Mouse (Mus musculus) adrenal gland (tissue): ENCODE results near the gene Egln2.

Experiments
- intact Hi-C: fragments of 180-260 bp; cut with DNase I; formaldehyde crosslinking; loops from one replicate; pipeline ENCODE4 v1.15.1; 2025

Gene Egln2

DNA sequence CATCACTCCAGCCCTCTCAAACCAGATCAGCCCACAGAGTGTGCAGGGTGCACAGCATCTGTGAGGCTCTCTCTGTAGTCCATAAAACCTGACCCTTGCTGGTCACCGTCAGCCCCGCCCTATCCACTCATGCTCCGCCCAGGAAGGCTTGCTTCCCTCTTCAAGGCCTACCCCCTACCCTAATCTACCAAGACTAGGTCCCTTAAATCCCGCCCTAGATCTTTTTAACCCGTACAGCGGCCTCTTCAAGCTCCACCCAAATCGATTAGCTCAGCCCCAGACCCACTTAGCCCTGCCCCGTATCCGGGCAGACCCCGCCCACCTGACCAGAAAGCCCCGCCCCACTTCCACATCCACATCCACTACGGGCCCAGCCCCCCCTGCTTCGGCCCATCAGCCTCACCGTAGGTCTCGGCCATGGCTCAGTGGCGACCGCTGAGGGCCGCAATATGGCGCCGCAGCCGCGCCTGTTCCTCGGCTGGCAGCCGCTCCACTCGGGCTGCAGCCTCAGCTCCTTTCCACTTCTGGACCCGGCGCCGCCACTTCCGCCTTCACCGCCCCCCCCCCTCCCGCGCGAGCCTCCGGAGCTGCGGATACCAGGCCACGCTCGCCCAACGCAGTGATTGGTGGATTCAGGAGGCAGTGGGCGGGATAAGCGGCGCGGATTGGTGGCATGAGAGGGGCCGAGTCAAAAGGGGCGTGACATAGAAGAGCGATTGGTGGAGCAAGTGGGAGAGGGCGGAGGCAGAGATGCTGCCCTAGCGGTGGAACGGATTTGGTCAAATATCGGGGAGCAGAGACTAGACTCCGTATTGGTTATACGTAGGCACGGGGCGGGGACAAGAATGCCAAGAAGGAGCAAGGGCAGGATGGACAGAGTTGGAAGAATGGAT lies 12.0 kb upstream of the Egln2 start, which contains the start of gene Rab4b:
Gene Rab4b, minus strand, starts transcription at position 573 of the 893 bp plus-strand sequence.
- intact Hi-C loops = loop anchor here (2.0 kb wide), 1 partner anchor 16 kb away; the partner anchor contains the start of gene BC024978

DNA sequence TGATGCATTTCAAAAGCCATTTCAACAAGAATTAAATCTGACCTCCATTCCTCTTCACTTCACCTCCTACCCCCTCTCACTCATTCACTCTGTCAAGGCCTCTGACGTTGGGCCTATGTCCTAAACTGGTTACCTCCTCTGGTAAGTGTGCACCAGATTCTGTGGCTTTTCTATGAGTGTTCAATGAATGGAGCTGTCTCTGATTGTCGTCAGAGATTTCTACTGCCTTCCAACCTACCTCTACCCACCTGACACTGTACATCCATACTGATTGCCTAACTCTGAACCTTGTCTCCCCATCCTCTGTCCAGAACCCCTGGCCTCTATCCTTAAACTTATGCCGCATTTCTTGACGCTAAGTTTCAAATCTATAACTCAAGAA lies 11.3 kb upstream of the Egln2 start:
- intact Hi-C loops = loop anchor here (2.0 kb wide), 1 partner anchor 17 kb away; the partner anchor contains the start of gene BC024978

DNA sequence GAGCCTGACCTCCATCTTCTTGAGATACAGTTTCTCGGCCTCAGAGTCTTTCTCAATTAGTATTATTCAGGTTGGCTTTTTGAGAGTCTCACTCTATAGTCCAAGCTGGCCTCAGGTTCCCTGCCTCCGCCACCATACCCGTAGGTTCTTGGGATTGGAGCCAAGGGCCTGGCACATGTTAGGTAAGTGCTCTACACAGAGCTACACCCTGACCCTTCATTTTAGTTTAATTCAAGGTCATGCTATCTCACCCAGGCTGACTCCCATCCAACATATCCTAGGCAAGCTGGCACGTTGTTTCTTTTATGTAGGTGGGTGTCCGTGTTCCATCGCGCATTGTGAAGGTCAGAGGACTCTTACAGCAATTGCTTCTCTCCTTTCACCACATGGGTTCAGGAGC lies 8.3 kb upstream of the Egln2 start:
- intact Hi-C loops = no loop called here

- intact Hi-C loops = no loop called here
Observed at GRCm38 (mm10) chr7:27174496-27174895, 7.9 kb upstream of the Egln2 start.

- intact Hi-C loops = no loop called here
Observed at GRCm38 (mm10) chr7:27170981-27171380, 4.4 kb upstream of the Egln2 start.

DNA sequence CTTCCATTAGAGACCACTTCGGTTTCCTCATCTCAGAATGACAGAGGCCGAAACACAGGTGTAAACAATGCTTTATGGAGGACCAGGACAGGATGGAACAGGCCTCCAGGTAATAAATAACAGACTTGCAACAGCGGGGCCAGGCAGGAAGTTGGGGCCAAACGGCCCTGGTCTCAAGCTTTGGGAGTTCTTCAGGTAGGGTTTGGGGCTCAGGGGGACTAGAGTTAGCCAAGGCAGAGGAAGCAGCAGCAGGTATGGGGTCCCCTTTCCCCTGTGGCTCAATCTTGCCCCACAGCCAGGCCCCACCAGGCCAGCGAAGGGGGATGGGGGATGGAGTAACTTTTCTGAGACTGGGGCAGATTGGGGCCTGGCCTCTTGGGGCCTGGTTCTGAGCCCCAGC lies 1.8 kb upstream of the Egln2 start:
- intact Hi-C loops = loop anchor here (5.0 kb wide), 1 partner anchor 59 kb away; the partner anchor contains the start of gene Itpkc

GRCm38 (mm10) chr7:27167475-27168094 lies 983 bp upstream of the Egln2 start:
- intact Hi-C loops = loop anchor here (5.0 kb wide), 1 partner anchor 60 kb away; the partner anchor contains the start of gene Itpkc

DNA sequence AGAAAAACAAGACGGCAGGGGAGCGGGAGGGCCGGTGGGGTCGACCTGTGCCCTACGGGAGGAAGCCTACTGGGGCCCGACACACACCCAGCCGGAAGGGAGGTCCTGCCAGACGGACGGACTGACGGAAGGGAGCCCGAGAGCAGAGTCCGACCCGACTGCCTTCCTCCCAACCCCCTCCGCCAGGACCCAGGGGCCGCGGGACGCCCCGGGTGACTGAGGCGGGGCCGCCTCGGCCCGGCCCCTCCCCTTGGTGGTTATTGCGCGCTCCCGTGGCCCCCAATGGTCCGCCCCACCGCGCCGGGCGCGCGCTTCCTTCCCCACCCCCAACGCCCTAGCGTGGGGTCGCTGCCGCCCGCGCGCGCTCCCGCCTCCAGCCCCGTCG lies 381 bp downstream of the Egln2 start:
- intact Hi-C loops = loop anchor here (5.0 kb wide), 1 partner anchor 61 kb away; the partner anchor contains the start of gene Itpkc

- intact Hi-C loops = loop anchor here (5.0 kb wide), 1 partner anchor 62 kb away; the partner anchor contains the start of gene Itpkc
Observed at GRCm38 (mm10) chr7:27165696-27166095, 906 bp downstream of the Egln2 start.

DNA sequence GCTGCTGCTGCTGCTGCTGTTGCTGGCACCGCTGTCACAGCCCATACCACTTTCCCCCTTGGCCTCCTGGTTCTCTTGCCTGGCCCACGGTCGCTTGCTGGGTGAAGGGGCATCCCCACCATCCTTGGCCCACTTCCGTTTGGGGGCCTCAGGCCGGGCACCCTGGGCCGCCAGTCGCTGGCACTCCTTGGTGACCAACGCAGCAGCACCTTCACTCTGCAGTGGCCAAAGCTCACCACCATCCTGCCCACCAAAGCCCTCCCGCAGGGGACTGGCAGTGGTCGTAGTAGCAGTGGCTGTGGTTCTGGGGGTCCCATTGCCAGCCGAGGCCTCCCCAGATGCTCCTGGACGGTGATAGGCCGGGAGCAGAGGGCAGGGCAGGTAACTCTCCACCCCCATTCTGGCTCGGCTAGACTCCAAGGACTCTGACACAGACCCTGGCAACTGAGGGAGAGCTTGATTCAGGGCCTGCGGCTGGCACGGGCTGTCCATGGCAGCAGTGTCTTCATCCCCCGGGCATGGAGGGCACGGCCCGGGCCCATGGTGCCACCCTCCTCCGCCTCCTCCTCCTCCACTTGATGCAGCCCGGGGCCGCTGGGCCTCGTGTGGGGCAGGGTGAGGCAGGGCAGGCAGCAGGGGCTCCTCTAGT lies 1.5 kb downstream of the Egln2 start:
- intact Hi-C loops = loop anchor here (5.0 kb wide), 1 partner anchor 62 kb away; the partner anchor contains the start of gene Itpkc

- intact Hi-C loops = no loop called here
Observed at GRCm38 (mm10) chr7:27164112-27164947, 2.3 kb downstream of the Egln2 start.

DNA sequence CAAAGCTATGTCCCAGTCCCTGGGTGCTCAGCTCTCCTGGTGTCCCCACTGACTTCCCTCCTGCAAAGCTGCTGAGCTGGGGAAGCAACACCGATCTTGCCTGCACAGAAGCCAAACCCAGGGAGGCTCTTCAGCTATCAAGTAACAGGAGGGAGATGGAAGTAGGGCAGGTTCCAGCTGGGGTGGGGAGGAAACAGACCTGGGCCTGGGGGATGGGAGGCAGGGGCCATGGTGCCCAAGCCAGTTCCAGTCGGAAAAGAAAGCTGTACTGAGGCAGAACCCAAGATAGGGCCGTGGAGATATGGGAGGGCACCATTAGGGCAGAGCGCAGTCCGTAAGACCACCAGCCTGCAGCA lies 3.2 kb downstream of the Egln2 start:
- intact Hi-C loops = no loop called here

- intact Hi-C loops = no loop called here
Observed at GRCm38 (mm10) chr7:27162780-27163449, 3.7 kb downstream of the Egln2 start.

DNA sequence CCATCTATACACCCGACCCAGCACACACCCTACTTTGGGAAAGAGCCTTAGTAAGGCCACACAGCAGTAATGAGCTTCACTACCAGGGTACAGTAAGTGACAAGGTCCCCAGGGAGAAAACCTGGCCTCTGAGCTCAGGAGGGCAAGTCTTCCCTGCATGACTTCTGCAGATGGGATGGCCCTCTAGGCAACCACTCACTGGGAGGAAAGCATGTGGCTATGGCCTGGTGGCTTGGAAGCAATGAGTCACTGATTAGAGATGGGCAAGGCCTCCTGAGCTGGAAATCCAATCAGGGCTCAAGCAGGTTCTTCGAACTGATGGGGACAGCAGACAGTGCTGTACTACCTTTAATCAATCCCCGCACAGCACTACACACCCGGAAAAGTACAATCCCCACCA lies 4.9 kb downstream of the Egln2 start:
- intact Hi-C loops = no loop called here

- intact Hi-C loops = no loop called here
Observed at GRCm38 (mm10) chr7:27160921-27161320, 5.7 kb downstream of the Egln2 start.

- intact Hi-C loops = loop anchor here (5.0 kb wide), 1 partner anchor 127 kb away; no protein-coding TSS in a partner anchor
Observed at GRCm38 (mm10) chr7:27159882-27160281, 6.7 kb downstream of the Egln2 start.

DNA sequence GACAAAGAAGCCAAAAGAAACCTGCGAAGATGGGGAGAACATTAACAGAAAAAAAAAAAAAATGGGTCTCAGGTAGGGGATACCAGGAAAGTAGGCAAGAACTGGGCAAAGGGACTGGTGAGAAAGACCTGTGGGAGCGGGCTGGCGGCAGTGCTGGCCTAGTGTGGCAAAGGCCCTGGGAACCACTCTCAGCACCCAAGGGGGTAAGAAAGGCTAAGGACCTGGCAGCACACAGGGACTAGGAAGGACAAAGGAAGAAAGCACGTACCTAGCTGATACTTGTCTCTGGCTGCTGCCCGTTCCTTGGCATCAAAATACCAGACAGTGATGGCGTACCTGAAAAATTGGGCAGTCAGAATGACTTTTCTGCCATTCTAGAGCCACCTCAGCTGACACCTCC lies 7.3 kb downstream of the Egln2 start:
- intact Hi-C loops = loop anchor here (5.0 kb wide), 1 partner anchor 128 kb away; no protein-coding TSS in a partner anchor

GRCm38 (mm10) chr7:27158171-27158570 lies 8.4 kb downstream of the Egln2 start:
- intact Hi-C loops = loop anchor here (5.0 kb wide), 1 partner anchor 129 kb away; no protein-coding TSS in a partner anchor

- intact Hi-C loops = loop anchor here (5.0 kb wide), 1 partner anchor 131 kb away; no protein-coding TSS in a partner anchor
Observed at GRCm38 (mm10) chr7:27156005-27156404, 10.6 kb downstream of the Egln2 start.

DNA sequence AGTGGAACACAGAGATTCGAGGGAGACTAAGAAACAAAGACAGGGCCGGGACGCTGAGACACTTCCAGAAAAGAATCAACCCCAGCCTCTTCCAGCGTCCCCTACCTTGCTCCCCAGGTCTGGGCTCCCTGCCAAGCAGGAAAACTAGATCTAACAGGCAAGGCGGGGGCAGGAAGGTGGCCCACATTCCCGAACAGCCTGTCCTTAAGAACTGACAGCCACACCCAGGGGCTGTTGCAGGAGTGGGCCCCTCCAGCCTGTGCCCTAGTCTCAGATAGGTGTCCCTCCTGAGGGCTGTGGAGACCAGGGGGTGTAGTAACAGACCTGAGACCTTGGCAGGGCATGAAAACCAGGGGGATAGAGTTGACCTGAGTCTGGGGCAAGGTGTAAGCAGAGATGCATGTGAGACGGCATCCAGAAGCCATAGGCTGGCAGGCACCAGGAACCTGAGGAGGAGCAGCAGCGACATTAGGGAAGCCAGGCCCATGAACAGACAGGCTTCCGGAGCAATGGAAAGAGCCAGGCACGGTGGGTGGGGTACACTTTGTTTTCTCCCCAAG lies 13.3 kb downstream of the Egln2 start, which contains the start of gene Cyp2t4:
Gene Cyp2t4, plus strand, starts transcription at position 510 of the 560 bp plus-strand sequence.
- intact Hi-C loops = no loop called here
